Mouse (Mus musculus): ENCODE measurements around the gene Cog5. TPM values are rescaled to one million over a fixed set of nuclear protein-coding genes. Genes with fewer than 3 reads are reported as not detected.

Cog5 gene
- polyA plus RNA-seq, 1 experiment from 2014 or later = 38.1 TPM

GRCm38 (mm10) chr12:31747301-31747700, 92.6 kb downstream of the Cog5 start:
- Histone ChIP-seq H3K9me3 (ENCODE audit: control insufficient read depth, low read length) (no peaks in the 10 kb centered on the region), H3K4me1 (ENCODE audit: control insufficient read depth, insufficient read depth, low read length) (no peaks in the 10 kb centered on the region), H3K4me2 (ENCODE audit: low read depth, severe bottlenecking) (no peak overlapping the region), H3K4me3 (ENCODE audit: low read depth, low read length) (no peak overlapping the region), H3K27ac (replicated peaks; ENCODE audit: low read depth, low read length) (no peak overlapping the region), H3K36me3 (ENCODE audit: control insufficient read depth, insufficient read depth, low read length) (no peaks in the 10 kb centered on the region), H3K9ac (ENCODE audit: low read length) (no peak overlapping the region), H3K27me3 (ENCODE audit: control insufficient read depth, insufficient read depth, low read length) (no peaks in the 10 kb centered on the region)
- ATAC-seq (ENCODE audit: insufficient number of reproducible peaks, low FRiP score, low TSS enrichment, low read depth) (no peak), DNase-seq (ENCODE audit: low spot score) (no peak)
- 87% methylated on average over 8 of the region's 8 CpGs for WGBS

DNA sequence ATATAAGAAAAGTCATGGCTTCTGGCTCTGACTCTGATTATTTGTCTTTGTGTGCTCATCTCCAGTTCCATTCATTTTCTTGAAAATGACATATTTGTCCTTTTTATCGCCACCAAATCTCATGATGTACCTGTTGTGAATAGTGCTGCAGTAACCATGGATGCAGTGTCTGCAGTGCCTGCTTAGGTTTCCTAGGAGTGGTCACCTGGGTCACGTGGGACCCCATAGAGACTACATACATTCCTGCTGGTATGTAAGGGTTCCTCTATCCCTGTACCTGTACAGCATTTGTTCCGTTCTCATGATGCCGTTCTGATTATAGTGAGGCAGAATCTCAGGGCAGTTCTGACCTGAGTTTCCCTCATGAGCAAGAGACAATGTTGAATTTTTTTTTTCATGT, 95.2 kb downstream of the Cog5 start:
- Histone ChIP-seq H3K4me2 (ENCODE audit: low read depth, severe bottlenecking) (no peak overlapping the region), H3K4me3 (ENCODE audit: low read depth, low read length) (no peak overlapping the region), H3K27ac (replicated peaks; ENCODE audit: low read depth, low read length) (no peak overlapping the region), H3K9ac (ENCODE audit: low read length) (no peak overlapping the region), H3K27me3 (ENCODE audit: control insufficient read depth, insufficient read depth, low read length) (no peaks in the 10 kb centered on the region), H3K9me3 (ENCODE audit: control insufficient read depth, low read length) (no peaks in the 10 kb centered on the region), H3K4me1 (ENCODE audit: control insufficient read depth, insufficient read depth, low read length) (no peaks in the 10 kb centered on the region), H3K36me3 (ENCODE audit: control insufficient read depth, insufficient read depth, low read length) (no peaks in the 10 kb centered on the region)
- DNase-seq (ENCODE audit: low spot score) (no peak), ATAC-seq (ENCODE audit: insufficient number of reproducible peaks, low FRiP score, low TSS enrichment, low read depth) (no peak)
- 98% methylated on average over 4 of the region's 4 CpGs for WGBS

DNA sequence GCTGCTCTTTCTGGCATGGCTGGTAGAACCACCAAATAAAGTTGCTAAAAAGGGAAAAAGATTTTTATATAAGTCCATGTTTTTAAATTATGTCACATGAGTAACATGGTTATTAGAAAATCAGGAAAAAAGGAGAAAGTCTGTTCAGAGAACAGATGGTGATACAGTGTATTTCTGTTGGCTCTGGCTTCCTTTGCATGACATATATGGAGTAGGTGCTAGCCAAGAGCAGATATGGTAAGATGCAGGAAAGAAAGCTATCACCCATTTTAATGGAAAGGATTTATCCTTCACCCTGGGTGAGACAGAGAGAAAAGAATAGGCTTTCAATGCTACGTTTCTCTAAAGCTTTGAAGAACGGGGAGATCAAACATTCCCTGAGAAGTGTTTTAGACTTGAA, 99.8 kb downstream of the Cog5 start:
- Histone ChIP-seq H3K4me1 (ENCODE audit: control insufficient read depth, insufficient read depth, low read length) (no peaks in the 10 kb centered on the region), H3K36me3 (ENCODE audit: control insufficient read depth, insufficient read depth, low read length) (no peaks in the 10 kb centered on the region), H3K27ac (replicated peaks; ENCODE audit: low read depth, low read length) (no peak overlapping the region), H3K9ac (ENCODE audit: low read length) (no peak overlapping the region), H3K4me3 (ENCODE audit: low read depth, low read length) (no peak overlapping the region), H3K4me2 (ENCODE audit: low read depth, severe bottlenecking) (no peak overlapping the region), H3K27me3 (ENCODE audit: control insufficient read depth, insufficient read depth, low read length) (no peaks in the 10 kb centered on the region), H3K9me3 (ENCODE audit: control insufficient read depth, low read length) (no peaks in the 10 kb centered on the region)
- no peak for DNase-seq (ENCODE audit: low spot score)
- no peak for ATAC-seq (ENCODE audit: insufficient number of reproducible peaks, low FRiP score, low TSS enrichment, low read depth)
- 79% methylated on average over 2 of the region's 2 CpGs for WGBS

DNA sequence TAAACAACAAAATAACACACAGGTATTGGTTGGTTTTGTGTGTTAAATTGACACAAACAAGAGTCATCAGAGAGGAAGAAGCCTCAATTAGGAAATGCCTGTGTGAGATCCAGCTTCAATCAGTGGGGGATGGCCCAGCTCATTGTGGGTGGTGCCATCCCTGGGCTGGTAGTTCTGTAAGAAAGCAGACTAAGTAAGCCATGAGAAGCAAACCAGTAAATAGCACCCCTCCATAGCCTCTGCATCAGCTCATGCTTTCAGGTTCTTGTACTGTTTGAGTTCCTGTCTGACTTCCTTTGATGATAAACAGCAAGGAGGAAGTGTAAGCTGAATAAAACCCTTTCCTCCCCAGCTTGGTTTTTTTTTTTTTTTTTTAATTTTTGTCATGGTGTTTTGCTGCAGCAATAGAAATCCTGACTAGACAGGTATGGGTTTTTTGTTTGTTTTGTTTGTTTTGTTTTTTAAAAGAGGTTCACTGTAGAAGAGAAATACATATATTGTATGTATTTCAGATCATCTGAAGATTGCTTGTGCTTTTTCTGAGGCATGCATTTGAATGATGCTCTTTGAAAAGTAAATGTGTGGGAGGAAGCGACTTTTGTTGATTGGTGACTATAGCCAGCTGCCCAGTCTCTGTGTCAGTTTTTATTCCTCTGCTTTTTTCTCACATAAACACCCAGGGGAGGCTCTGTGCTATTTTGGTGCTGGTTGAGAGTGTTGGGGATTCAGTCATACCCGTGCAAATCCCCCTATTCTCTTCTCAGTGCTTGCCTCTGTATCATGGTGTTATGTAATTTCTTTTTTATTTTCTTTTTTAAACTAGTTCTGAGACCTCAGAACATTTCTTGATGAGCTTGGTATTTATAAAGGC, 101.5 kb downstream of the Cog5 start:
- H3K27me3 ChIP-seq (ENCODE audit: control insufficient read depth, insufficient read depth, low read length) = no peaks in the 10 kb centered on the region
- H3K27ac ChIP-seq (replicated peaks; ENCODE audit: low read depth, low read length) = no peak overlapping the region
- no peak for ATAC-seq (ENCODE audit: insufficient number of reproducible peaks, low FRiP score, low TSS enrichment, low read depth)
- no peak for DNase-seq (ENCODE audit: low spot score)
- no peak overlapping the region for H3K9ac ChIP-seq (ENCODE audit: low read length)
- WGBS = 59% methylated on average over 2 of the region's 2 CpGs
- H3K4me1 ChIP-seq (ENCODE audit: control insufficient read depth, insufficient read depth, low read length) = no peaks in the 10 kb centered on the region
- H3K36me3 ChIP-seq (ENCODE audit: control insufficient read depth, insufficient read depth, low read length) = no peaks in the 10 kb centered on the region
- no peak overlapping the region for H3K4me2 ChIP-seq (ENCODE audit: low read depth, severe bottlenecking)
- no peak overlapping the region for H3K4me3 ChIP-seq (ENCODE audit: low read depth, low read length)
- no peaks in the 10 kb centered on the region for H3K9me3 ChIP-seq (ENCODE audit: control insufficient read depth, low read length)

GRCm38 (mm10) chr12:31773612-31774011, 118.9 kb downstream of the Cog5 start:
- no peak overlapping the region for H3K27ac ChIP-seq (replicated peaks; ENCODE audit: low read depth, low read length)
- H3K9me3 ChIP-seq (ENCODE audit: control insufficient read depth, low read length) = no peaks in the 10 kb centered on the region
- no peak overlapping the region for H3K9ac ChIP-seq (ENCODE audit: low read length)
- H3K4me2 ChIP-seq (ENCODE audit: low read depth, severe bottlenecking) = no peak overlapping the region
- no peaks in the 10 kb centered on the region for H3K27me3 ChIP-seq (ENCODE audit: control insufficient read depth, insufficient read depth, low read length)
- WGBS = 93% methylated on average over 3 of the region's 3 CpGs
- no peaks in the 10 kb centered on the region for H3K36me3 ChIP-seq (ENCODE audit: control insufficient read depth, insufficient read depth, low read length)
- no peak overlapping the region for H3K4me3 ChIP-seq (ENCODE audit: low read depth, low read length)
- ATAC-seq (ENCODE audit: insufficient number of reproducible peaks, low FRiP score, low TSS enrichment, low read depth) (no peak), DNase-seq (ENCODE audit: low spot score) (no peak)
- no peaks in the 10 kb centered on the region for H3K4me1 ChIP-seq (ENCODE audit: control insufficient read depth, insufficient read depth, low read length)

- no peak overlapping the region for H3K4me2 ChIP-seq (ENCODE audit: low read depth, severe bottlenecking)
- no peaks in the 10 kb centered on the region for H3K4me1 ChIP-seq (ENCODE audit: control insufficient read depth, insufficient read depth, low read length)
- no peak overlapping the region for H3K4me3 ChIP-seq (ENCODE audit: low read depth, low read length)
- H3K9me3 ChIP-seq (ENCODE audit: control insufficient read depth, low read length) = no peaks in the 10 kb centered on the region
- no peaks in the 10 kb centered on the region for H3K36me3 ChIP-seq (ENCODE audit: control insufficient read depth, insufficient read depth, low read length)
- H3K27ac ChIP-seq (replicated peaks; ENCODE audit: low read depth, low read length) = no peak overlapping the region
- ATAC-seq (ENCODE audit: insufficient number of reproducible peaks, low FRiP score, low TSS enrichment, low read depth) (no peak), DNase-seq (ENCODE audit: low spot score) (no peak)
- WGBS = 97% methylated on average over 1 of the region's 1 CpGs
- no peaks in the 10 kb centered on the region for H3K27me3 ChIP-seq (ENCODE audit: control insufficient read depth, insufficient read depth, low read length)
- H3K9ac ChIP-seq (ENCODE audit: low read length) = no peak overlapping the region
Measured at GRCm38 (mm10) chr12:31784291-31784690, 129.6 kb downstream of the Cog5 start.

GRCm38 (mm10) chr12:31788530-31788929, 133.9 kb downstream of the Cog5 start:
- H3K4me2 ChIP-seq (ENCODE audit: low read depth, severe bottlenecking) = no peak overlapping the region
- H3K9me3 ChIP-seq (ENCODE audit: control insufficient read depth, low read length) = no peaks in the 10 kb centered on the region
- no peak for ATAC-seq (ENCODE audit: insufficient number of reproducible peaks, low FRiP score, low TSS enrichment, low read depth)
- no peaks in the 10 kb centered on the region for H3K36me3 ChIP-seq (ENCODE audit: control insufficient read depth, insufficient read depth, low read length)
- H3K4me1 ChIP-seq (ENCODE audit: control insufficient read depth, insufficient read depth, low read length) = no peaks in the 10 kb centered on the region
- no peak for DNase-seq (ENCODE audit: low spot score)
- 96% methylated on average over 3 of the region's 3 CpGs for WGBS
- H3K9ac ChIP-seq (ENCODE audit: low read length) = no peak overlapping the region
- H3K27ac ChIP-seq (replicated peaks; ENCODE audit: low read depth, low read length) = no peak overlapping the region
- no peak overlapping the region for H3K4me3 ChIP-seq (ENCODE audit: low read depth, low read length)
- H3K27me3 ChIP-seq (ENCODE audit: control insufficient read depth, insufficient read depth, low read length) = no peaks in the 10 kb centered on the region

DNA sequence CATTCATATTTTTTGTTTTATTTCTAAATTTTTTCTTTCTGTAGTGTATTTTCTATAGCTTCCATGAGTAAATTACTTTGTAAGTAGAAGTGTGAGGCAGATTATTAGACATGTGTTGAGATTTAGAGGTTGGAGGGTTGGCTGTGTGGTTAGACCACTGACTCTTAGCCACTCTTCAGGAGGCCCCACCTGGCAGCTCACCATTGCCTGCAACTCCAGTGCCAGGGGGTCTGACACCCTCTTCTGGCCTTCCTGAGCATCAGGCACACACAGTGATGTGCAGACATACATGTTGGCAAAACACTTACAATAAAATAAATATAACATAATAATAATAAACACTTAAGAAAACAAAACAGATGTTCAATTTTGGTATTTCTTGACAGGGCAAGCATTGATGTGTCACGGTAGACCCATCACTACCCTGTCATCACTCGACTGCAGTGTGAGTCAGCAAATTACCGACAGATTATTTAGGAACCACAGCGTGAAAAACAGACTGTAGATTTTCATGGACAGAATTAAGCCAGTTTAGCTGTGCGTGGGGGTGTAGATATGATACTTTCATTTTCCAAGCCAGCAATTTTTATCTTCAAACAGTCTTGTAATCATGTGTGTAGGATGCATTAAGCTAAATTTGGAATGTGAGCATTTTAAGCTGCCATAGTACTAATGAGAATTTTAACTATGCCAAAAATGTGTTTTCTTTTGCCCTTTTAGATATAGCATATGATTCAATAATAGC, 151.9 kb downstream of the Cog5 start:
- DNase-seq (ENCODE audit: low spot score) (no peak), ATAC-seq (ENCODE audit: insufficient number of reproducible peaks, low FRiP score, low TSS enrichment, low read depth) (no peak)
- Histone ChIP-seq H3K9ac (ENCODE audit: low read length) (no peak overlapping the region), H3K4me1 (ENCODE audit: control insufficient read depth, insufficient read depth, low read length) (no peaks in the 10 kb centered on the region), H3K4me2 (ENCODE audit: low read depth, severe bottlenecking) (no peak overlapping the region), H3K36me3 (ENCODE audit: control insufficient read depth, insufficient read depth, low read length) (no peaks in the 10 kb centered on the region), H3K4me3 (ENCODE audit: low read depth, low read length) (no peak overlapping the region), H3K27me3 (ENCODE audit: control insufficient read depth, insufficient read depth, low read length) (no peaks in the 10 kb centered on the region), H3K9me3 (ENCODE audit: control insufficient read depth, low read length) (no peaks in the 10 kb centered on the region), H3K27ac (replicated peaks; ENCODE audit: low read depth, low read length) (no peak overlapping the region)
- 95% methylated on average over 5 of the region's 5 CpGs for WGBS

Data from limb, embryonic 11.5 days (tissue).